Mouse (Mus musculus) cerebellum, adult 9-10 months (tissue): ENCODE measurements around the gene Rassf6.

Experiments
- DNase-seq: peaks from one replicate; pipeline ENCODE4 v3.0.0; 2022

Gene Rassf6

DNA sequence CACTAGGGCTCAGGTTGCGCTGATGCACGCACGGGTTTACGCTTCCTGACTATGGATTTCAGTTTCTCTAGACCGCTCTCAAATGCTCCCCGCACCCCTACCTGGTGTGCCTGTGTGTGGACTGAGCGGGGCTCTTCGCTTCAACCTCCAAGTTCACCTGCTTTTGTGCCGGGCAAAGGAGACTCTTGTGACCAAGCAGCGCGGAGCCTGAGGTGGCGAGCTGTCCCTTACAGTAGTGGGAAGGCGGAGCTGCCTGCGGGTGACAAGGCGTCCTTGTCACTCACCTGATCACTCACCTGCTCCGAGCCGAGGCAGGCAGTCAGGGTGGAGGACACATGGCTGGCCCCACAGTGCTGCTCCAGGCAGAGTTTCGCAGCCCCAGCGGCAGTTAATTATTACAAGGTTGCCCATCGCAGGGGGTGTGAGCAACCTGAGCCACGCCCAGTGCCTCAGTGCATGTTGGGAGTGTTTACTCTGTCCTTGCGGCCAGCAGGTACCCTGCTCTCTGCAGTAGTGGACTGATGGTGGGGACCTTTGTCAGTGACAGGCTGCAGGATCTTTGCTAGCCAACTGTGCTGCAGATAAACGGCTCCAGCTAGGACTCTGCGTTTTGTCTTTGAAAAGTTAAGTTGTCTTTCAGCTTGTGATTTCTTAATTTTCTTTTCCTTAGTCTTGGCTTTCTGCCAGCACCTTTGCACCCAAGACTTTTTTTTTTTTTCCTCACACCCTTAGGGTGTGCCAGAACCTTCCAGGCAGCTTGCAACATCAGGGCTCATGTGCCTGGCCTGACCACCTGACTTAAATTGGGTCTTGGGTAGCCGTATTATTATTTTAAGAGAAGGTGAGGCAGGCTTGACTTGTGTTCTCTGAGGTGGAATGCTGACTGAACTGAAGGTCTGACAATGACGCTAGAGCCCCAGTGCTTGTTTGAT is at the start of gene Rassf6:
TSS of gene Rassf6 (minus strand) at position 372 of the 932 bp plus-strand sequence.
- no peak for DNase-seq

DNA sequence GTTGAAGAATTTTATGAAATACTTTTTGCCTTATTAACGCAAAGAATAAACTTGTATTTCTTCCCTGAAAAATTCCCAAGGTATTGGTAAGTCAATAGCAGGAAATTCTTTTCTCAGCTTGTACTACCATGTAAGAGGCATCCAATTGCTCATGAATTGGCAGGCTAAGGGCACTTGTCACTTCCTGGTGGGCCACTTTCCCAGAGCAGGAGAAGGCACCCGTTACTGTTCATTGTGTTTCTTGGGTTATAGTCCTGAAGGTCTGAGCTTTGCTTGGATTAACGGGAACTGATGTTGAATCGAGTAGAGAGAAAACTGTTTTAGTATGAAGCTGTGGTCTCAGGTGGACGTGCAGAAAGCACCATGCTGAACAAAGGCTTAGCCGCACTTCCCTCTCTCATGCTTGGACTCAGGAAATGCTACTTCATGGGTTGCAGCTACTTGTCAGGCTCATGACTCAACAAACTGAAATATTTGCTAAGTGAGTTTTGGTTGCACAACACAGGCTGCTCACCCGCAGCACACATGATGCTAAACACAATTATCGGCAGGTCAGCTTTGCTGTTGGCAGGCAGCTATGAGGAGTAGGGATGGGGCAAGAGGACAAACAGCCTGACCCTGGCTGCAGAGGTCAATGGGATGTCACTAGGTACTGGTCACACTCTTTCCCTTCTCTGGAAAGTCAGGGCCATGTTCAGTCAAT is 49.1 kb upstream of the Rassf6 start:
- no peak for DNase-seq

DNA sequence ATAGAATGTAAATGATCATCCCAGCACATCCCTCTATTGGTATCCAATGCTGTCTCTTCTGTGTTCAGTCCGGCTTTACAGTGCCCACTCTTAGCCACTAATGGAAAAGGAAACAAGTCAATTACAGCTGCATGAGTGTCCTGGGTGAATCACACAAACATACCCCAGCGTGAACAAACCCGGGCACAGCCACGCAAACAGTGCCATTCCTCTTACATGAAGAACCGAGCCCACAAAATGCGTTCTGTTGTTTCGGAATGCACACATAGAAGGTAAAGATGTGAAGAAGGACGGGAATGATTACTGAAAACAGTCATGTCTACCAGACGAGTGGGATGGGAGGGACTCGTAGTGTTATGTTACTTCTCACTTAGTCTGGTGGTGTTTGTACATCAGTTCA is 47.5 kb upstream of the Rassf6 start:
- DNase-seq: no peak

DNA sequence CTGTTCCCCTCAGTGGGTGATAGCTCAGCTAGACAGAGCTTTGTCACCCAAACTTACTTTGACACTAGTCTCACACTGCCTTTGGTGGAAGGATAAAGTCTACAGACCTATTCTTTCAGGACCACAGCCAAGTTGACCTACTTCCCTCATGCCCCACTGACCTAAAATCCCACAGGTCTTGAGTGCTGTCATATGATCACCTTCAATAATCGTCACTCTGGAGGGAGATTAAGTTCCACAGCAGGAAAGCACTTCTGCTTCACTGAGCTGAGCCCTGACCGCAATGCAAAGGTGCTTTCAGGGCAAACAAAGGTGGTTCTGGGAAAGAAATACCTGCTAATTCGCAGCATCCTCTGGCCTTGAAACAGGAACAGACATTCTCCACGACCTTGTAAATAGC is 44.5 kb upstream of the Rassf6 start:
- DNase-seq: no peak

DNA sequence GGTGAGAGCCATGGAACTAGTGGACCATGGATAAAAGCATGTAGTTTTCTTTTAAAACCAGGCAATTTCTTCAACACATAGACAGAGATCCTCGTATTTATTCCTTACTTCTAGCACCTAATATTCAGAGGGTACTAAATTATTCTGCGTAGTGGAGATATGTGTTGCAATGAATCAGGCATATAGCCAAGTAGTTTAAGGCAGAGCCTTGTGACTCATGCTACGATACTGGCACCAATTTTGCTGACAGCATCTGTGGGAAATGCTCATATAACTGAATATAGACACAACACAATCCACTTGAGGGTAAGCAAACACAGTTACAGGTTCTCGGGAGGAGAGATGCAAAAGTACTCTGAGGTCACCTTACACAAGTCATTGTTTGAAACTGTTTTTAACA is 41.4 kb upstream of the Rassf6 start:
- DNase-seq: no peak

DNA sequence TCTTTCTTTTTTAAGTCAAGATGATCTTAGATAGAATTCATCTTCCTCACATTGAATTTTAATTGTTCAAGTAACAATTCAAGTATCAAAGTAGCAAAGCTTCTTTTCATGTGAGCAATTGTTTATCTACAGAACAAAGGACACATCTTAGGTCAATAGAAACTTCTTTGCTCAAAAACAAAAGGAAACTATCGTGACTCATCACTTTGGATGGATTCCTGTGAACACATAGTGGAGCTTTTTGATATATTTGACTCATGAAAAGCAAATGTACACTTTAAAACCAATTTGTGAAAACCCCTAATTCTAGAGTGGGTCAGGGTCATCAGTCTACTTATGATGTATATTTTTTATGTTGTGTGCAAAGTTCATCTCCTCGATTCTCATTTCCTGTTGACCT is 37.1 kb upstream of the Rassf6 start:
- no peak for DNase-seq

DNA sequence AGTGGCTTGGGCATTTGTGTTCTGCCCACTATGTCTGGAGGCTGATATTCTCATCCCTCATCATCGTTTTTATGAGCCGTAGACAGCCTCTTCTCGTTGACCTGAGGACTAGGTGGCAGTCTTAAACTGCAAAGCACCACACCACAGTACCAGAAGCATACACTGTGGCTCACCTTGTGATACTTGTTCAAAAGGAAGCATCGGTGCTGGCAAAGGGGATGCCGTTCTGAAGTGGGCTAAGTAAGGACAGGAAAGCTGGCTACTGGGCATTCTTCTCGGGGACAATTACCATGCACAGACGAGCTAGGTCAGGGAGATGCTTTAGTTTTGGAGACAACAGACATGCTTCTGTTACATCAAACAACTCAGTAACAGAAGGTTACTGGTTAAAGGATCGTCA is 21.4 kb upstream of the Rassf6 start:
- DNase-seq: no peak

DNA sequence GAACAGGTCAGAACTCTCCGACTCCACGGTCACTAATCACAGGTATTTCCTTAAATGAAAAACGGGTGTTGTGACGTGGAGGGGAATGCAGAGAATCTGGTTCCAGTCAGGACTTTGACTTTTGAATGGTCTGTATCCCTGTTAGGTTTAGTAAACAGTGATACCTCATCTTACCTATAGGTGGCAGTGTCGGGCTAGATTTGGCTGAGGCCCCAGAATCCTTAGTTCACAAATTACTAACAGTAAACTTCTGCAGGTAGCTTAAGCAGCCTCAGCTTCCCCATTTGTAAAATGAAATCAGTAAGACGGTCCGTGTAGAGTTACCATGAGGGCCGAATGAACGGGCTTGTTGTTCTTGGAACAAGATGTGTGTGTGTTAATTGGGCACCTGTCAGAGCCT is 21.0 kb upstream of the Rassf6 start:
- peak; percentile 47 for DNase-seq

DNA sequence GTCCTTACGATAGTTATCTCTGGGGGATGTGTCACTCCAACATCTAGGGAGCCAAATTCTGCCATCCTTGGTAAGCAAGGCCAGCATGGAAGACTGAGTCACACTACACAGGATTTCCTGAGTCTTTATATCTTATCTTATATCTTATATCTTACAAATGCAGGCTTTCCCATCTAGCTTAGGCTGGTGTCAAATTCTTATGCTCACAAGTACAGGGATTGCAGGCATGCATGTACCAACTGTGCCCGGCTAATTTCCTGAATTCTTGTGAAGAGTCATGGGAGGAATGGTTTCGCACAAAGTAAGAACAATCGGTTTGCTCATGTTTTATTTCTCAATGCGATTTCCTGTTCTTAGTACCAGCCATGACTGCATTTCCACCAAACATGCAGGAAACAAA is 20.0 kb upstream of the Rassf6 start:
- DNase-seq: no peak

DNA sequence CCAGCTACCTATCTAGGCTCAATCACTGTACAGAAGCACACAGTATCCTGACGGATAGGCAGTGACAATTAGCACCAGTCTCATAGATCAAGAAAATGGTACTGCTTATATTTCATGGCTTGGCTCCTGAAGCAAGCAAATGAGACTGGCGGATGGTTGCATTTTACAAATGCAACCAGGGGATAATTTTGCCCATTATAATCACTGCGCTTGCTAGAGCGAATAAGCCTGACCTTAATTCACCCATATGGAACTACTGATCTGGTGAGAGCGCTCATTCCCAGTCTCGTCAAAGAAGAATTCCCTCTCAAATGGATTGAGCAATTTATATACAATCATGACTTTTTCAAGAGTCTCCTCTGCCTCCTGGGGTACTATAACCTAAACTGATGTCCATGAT is 16.2 kb upstream of the Rassf6 start:
- DNase-seq: no peak

DNA sequence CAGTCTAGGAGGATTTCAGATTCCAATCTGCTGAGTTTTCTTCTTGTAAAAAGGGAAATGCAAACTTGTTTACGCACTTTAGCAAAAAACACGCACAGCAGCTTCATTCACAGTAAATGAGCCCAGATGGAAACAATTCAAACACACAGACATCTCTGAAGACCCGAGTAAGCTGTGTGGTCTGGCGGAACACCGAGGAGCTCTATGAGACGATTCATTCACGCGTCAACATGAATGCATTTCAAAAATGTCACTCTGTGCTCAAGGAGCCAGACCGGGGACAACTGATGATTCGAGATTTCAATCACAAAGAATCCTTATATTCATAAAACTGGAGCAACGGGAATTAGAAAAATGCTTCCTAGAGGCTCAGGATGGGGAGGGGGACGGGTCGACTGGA is 15.4 kb upstream of the Rassf6 start:
- DNase-seq: no peak

DNA sequence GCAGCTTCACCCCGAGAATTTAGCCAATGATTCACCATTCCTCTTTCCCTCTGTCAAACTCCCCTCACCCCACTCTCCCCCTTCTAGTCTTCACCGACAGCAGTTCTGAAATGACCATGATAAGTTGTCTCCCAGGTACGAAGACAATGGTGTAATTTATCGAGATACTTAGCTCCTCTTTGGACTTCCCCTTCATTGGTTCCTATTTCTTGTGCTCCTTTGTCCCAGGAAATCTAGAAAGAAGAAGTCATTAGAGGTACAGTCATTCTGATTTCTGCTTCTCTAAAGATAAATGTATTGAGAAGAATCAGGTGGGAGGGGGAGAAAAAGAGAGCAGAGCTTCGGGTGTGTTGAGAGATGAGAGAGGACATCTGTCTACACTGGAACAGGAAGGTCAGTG is 14.3 kb upstream of the Rassf6 start:
- no peak for DNase-seq

DNA sequence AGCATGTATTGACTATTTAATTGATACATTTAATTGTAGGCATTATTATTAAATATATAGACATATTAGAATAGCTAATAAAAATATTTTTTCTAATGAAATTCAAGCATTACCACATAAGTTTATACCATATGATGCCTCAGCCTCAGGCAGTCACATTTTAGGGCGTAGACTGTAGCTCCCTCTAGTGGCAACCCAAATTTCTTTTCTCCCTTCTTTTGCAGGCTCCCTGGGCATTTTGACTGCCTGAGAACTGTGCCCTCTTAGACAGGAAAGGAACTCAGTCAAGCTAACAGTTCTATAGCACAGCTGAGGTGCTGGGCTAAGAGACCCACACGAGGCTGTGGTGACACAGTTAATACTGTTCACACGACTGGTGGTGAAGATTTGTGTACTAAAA is 12.3 kb upstream of the Rassf6 start:
- DNase-seq: peak; percentile 51

DNA sequence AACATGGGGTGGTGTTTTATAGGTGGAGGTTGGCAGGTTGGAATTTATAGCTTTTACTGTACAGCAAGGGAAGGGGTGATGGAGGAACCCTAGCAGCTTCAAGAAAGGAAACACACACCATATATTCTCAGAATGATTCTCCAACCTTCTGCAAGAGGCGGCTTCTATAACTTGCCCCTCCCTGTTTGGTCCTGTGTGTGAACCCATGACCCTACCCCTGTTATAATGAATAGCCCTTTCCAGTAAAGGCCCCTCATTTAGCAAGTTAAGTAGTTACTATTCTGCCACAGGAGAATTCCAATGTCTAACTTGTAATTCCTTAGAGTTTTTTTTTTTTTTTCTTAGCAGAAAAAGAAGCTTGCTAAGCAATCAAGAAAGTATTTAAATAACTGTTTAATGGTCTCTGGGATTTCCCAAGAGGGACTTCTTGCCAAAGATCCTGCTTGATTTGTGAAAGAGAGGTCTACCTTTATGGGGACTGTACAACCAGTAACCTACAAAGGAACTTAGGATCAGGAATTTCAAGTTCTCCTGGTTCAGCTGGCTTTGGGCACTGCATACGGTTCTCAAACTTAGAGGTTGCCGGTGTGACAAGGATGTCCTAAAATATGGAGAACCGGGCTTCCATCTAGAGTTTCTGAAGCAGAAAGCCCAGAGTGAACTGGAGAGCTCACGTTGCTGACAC is 10.2 kb upstream of the Rassf6 start:
- DNase-seq: no peak

DNA sequence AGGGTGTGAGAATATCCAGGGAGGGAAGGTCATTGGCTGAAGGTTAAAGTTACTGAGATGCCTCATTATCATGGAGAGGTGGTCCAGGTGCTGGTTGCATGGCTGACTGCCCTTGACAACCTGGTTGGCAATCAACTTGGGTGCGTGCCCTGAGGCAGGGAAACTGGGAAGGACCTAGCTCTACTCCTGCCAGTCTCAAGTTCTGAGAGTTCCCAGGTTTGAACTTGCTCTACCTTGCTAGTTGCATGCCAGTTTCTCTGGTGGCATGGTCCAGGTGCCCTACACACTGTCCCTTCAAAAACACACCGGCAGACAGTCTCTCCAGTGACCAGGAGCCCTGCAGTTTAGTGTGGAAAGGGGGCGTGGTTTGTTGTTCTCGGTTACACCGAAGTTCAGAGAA is 7.0 kb upstream of the Rassf6 start:
- no peak for DNase-seq

DNA sequence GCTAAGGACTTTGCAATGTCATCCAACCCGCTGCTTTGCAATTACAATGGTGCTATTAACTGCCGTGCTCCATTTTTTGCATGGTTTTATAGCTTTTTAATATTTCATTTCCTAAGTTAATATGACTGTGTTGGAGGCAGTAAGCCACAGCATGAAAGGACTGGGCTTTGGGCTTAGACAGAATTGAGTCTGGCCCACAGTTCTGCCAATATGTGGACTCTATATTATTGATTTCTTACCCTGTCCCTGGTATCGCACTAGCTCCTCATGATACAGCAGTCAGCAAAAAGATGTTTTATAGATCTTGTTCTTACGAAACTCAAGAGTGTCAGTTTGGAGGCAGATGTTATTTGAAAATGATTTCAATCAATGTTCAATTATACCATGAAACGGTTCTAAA is 5.9 kb upstream of the Rassf6 start:
- DNase-seq: no peak

DNA sequence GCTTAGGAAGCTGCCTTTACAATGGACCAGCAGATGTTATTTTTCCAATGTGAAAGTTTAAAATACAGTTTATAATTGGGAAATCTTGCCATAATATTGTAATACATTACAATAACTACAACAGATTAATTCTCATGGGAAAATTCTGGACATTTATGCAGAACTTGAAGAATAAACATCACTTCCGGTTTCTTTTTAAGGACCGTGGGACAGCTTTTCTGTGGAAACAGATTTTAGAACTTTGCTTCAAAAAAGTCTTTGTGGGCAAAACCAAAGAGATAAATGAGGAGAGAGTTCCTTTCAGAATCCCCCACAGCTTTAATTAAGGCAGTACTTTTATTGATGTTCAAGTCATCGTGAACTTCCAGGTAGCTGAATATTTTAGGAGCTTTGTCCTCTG is 5.1 kb upstream of the Rassf6 start:
- DNase-seq: no peak

DNA sequence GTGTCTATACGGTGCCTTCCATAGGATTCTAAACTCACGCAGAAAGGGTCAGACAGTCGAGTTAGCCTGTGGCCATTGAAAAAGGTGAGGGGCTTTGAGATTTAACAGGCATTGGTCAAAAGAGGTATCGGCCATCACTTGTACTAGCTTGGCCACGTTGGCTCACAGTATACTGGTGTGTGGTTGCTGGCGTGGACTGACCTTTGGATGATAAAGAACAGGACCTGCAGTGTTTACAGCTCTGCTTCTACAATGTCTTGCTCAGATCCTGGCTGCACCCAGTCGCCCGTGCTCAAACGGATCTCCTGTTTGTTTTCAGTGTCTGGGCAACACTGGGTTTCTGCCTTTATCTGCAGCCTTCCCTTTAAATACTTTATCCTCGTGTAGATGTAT is 757 bp upstream of the Rassf6 start:
- DNase-seq: no peak

DNA sequence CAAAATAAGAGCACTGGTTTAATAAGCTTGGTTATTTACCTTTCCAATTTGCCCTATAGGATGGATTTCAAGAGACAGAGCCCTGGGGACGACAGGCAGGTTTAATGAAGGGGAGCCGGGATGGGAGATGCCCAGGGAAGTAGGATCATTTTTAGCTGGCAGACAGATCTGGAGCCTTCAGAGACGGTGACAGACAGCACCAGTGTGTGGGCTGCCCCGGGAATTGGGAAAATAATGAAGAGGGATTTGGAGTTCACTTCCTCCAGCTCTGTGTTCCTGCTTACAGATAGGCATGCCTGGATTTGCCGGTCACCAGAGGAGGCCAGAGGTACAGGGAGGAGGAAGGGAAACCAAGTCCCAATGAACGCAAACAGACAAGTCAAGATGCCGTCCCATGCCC is 5.6 kb downstream of the Rassf6 start:
- DNase-seq: no peak

DNA sequence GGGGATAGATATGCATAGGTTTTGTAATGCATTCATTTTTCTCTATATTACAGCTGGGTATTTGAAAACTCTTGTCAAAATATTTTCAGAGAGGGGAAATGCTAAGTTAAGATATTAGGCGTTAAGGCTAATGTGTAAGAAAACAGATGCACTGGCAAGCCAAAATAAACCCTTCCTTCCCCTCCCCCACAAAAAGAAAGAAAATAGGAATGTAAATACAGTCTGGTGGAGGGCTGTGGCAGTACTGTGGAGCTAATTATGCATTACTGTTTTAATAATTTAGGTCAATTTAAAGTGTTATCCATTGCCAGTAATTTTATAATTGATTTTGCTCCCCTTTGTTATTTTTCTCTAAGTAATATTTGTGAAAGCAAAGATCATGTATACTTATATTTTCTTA is 11.9 kb downstream of the Rassf6 start:
- no peak for DNase-seq

DNA sequence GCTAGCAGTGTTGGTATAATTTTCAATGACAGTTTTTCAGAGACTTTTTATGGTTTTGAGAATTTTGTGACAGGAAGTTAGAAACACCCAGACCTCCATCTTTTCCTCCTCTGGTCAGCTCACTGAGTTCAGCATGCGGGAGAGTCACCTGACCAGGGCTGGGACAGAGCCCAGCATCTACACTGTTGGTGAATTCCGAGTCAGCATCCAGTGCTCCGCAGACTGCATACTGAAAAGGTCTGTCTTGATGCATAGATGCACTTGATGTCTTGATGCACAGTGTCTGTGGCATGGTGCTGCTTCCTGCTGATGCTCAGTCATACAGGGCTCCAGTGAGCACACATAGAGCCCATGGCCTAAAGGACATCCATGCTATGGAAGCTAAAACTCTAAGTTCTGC is 12.4 kb downstream of the Rassf6 start:
- no peak for DNase-seq

DNA sequence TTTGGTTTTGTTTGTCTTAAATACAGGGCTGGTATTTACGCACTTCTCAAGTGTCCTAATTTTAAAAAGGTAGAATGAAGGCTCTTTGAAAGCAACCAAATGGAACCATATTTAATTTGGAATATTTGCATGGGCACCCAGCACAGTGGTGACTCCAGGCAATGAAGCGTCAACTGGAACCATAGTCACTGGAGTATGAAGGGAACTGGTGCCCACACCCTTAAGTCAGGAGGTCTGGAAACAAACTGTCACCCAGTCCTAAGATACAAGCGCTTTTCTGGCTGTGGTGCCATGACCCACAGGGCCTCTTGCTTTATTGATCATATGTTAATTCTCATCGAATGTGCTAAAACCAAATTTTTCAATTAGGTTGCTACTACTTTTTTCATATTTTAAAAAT is 13.0 kb downstream of the Rassf6 start:
- no peak for DNase-seq

DNA sequence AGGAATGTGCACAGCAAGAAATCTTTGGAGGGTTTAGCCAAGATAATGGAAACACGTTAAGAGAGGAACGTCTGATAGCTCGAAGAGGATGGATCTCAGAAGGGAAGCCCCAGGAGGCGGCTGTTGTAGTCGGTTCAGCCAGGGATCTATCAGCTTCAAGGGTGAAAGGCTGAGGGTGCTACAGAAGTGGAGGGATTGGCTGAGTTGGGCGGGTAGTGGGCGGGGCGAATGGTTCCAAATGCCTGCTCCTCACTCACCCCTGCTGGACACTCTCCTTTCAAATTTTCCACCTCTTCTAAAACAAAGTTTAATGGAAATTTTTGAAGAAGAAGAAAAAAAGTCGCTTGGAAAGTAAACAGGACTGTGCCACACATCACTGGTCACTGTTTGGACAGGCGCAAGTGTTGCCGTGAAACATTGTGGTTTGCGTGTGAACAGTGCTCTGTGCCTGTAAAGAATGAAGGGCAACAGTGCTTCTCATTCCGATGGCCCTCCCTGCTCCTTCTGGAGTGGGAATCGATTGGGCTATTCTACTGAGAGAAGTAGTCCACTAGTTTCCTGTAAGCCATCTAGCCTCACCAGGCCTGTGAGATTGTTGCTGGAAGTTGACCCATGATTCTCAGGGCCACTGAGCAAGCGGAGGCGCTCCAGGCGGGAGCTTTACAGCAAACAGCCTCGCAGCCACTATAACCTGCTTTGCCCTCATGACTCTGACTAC is 15.6 kb downstream of the Rassf6 start:
- no peak for DNase-seq
